Mouse (Mus musculus) hindbrain, embryonic 14.5 days (tissue): Measurements from ENCODE around the gene Ampd1. TPM values are rescaled to one million over a fixed set of nuclear protein-coding genes. Genes with fewer than 3 reads are reported as not detected.

Experiments used
- ATAC-seq: fragments of 200-750 bp; cut with Nextera tagmentation; 2 replicates; pipeline ENCODE4 v1.8.0; 2017; ENCODE audit warnings: moderate number of reproducible peaks, mild to moderate bottlenecking, moderate TSS enrichment, moderate library complexity; ENCODE audit not compliant: low FRiP score
- DNase-seq: peaks from one replicate; pipeline ENCODE4 v3.0.0-alpha.2; 2015; ENCODE audit warnings: low spot score
- H3K27ac ChIP-seq: fragments of 300-500 bp; sonication (generic); 2 replicates; pipeline ENCODE4 v1.5.1; 2014; ENCODE audit warnings: mild to moderate bottlenecking, moderate library complexity
- H3K27me3 ChIP-seq: fragments of 300-500 bp; sonication (generic); 2 replicates; pipeline ENCODE4 v1.6.1; 2014; ENCODE audit warnings: mild to moderate bottlenecking, low read length, mixed read lengths; ENCODE audit not compliant: control insufficient read depth, insufficient read depth
- H3K36me3 ChIP-seq: fragments of 300-500 bp; sonication (generic); replicated peaks from 2 replicates; pipeline ENCODE4 v1.6.1; 2014; ENCODE audit not compliant: control insufficient read depth, insufficient read depth
- H3K4me1 ChIP-seq: fragments of 300-500 bp; sonication (generic); replicated peaks from 2 replicates; pipeline ENCODE4 v1.6.1; 2014; ENCODE audit warnings: antibody characterized with exemption, low read length, mixed read lengths; ENCODE audit not compliant: control insufficient read depth, insufficient read depth
- H3K4me2 ChIP-seq: fragments of 300-500 bp; sonication (generic); replicated peaks from 2 replicates; pipeline ENCODE4 v1.6.1; 2014; ENCODE audit warnings: mild to moderate bottlenecking, moderate library complexity
- H3K4me3 ChIP-seq: fragments of 300-500 bp; sonication (generic); replicated peaks from 2 replicates; pipeline ENCODE4 v1.5.1; 2014; ENCODE audit warnings: mild to moderate bottlenecking, low read length
- H3K9ac ChIP-seq: fragments of 300-500 bp; sonication (generic); 2 replicates; pipeline ENCODE4 v1.6.1; 2014
- H3K9me3 ChIP-seq: fragments of 300-500 bp; sonication (generic); 2 replicates; pipeline ENCODE4 v1.6.1; 2016; ENCODE audit warnings: low read length; ENCODE audit not compliant: control insufficient read depth
- WGBS: fragments of 180-500 bp; shearing (Covaris S2); extraction: QIAGEN DNeasy Blood & Tissue Kit; methylation state at CpG from one replicate; pipeline ENCODE4 v1.1.7; 2014; 5-methylcytosine and 5-hydroxymethylcytosine counted together
- polyA plus RNA-seq: library from polyadenylated mRNA; unstranded; fragments of >200 nt; fragmentation: Nextera tagmentation; extraction: Ambion mirVana; gene quantifications from 2 replicates; pipeline ENCODE4 v1.2.1, GENCODE M21; 2014

The Ampd1 gene
- not detected in 2 replicates for polyA plus RNA-seq

DNA sequence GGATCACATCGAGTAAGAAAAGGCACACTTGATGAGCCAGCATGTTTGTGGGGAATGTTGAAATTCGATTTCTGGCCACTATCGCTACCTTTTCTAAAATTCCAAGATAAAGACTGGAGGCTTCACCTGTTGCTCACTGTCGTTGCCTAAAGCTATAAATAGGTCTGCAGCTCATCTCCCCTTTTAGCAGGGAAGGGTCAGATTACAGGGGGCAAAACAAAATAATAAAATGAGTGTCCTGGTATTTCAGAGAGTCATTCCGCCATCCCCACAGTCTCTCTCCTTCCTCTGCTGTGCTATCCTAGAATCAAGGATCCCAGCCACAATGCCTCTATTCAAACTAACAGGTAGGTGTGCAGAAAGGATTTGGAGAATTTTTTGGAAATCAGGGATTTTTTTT is at the start of gene Ampd1:
TSS of gene Ampd1 (plus strand) at position 244 of the 400 bp plus-strand sequence.
- no peak within 1 kb of the TSS for H3K4me3 ChIP-seq
- H3K36me3 ChIP-seq = peaks cover 7% of the 10 kb centered on the region
- ATAC-seq = no peak
- DNase-seq = no peak
- no peaks in the 10 kb centered on the region for H3K27me3 ChIP-seq
- WGBS = 75% methylated on average over 5 of the region's 5 CpGs
- H3K27ac ChIP-seq = no peak within 1 kb of the TSS
- H3K9me3 ChIP-seq = no peaks in the 10 kb centered on the region
- no peak within 1 kb of the TSS for H3K9ac ChIP-seq
- no peaks in the 10 kb centered on the region for H3K4me1 ChIP-seq
- no peak within 1 kb of the TSS for H3K4me2 ChIP-seq

DNA sequence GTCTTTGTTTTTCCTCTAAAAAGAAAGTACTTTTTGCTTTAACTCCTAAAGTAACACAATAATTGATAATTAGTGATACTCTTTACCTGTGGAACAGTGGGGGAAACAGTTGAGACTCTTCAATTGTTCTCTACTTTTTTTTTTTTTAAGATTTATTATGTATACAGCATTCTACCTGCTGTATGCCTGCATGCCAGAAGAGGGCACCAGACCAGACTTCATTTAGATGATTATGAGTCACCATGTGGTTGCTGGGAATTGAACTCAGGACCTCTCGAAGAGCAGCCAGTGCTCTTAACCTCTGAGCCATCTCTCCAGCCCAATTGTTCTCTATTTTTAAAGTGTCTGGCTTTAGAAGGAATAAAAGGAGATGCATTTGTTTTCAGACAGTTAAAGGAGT is 47.6 kb upstream of the Ampd1 start:
- DNase-seq = no peak
- H3K4me2 ChIP-seq = no peak overlapping the region
- H3K9ac ChIP-seq = no peak overlapping the region
- WGBS = 92% methylated on average over 1 of the region's 1 CpGs
- H3K4me3 ChIP-seq = no peak overlapping the region
- H3K9me3 ChIP-seq = no peaks in the 10 kb centered on the region
- H3K27me3 ChIP-seq = no peaks in the 10 kb centered on the region
- H3K27ac ChIP-seq = no peak overlapping the region
- H3K36me3 ChIP-seq = peaks cover 27% of the 10 kb centered on the region
- H3K4me1 ChIP-seq = peaks cover 12% of the 10 kb centered on the region
- no peak for ATAC-seq

DNA sequence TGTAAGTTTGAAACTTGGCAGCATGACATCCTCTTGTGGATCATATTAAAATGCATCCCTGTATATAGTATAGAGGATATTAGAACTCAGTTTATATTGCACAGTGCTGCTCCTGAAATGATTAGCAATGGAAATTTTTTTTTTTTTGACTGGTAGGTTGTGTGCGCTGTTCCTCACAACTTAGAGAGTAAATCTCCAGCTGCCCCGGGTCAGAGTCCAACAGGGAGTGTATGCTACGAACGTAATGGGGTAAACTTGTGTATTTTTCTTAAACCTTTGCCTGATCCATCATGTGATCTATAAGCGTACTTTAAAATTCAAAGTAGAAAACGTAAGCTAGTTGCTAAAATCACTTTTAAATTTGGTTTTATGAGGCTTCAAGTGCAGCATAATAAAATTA is 33.5 kb upstream of the Ampd1 start:
- Histone ChIP-seq H3K4me3 (no peak overlapping the region), H3K9me3 (no peaks in the 10 kb centered on the region), H3K36me3 (peaks cover 81% of the 10 kb centered on the region), H3K4me1 (no peaks in the 10 kb centered on the region), H3K4me2 (no peak overlapping the region), H3K27me3 (no peaks in the 10 kb centered on the region), H3K27ac (no peak overlapping the region), H3K9ac (no peak overlapping the region)
- DNase-seq (no peak), ATAC-seq (no peak)
- WGBS = 95% methylated on average over 6 of the region's 6 CpGs

DNA sequence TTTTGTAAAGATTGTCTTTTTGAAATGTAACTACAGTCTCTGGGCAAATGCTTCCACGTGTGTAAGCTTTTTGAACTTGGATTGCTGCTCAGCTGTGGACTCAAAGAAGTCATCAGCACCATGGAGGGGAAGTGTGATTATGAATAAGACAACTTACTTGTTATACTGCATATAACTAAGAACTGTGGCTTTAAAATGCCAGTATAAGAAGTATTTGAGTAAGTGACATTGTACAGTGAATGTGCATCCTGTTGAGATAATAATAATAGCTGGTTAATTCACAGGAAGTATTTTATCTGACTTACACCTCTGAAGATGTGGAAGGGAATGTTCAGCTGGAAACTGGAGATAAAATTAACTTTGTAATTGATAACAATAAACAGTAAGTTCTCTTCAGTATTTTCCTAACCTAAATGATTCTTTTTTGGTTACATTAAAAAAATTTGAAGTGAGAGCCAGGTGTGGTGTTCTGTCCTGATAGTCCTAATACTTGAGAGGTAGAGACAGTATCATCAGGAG is 32.9 kb upstream of the Ampd1 start:
- no peak for DNase-seq
- no peak for ATAC-seq
- Histone ChIP-seq H3K4me1 (no peaks in the 10 kb centered on the region), H3K36me3 (peaks cover 86% of the 10 kb centered on the region), H3K27ac (no peak overlapping the region), H3K9ac (no peak overlapping the region), H3K9me3 (no peaks in the 10 kb centered on the region), H3K4me2 (no peak overlapping the region), H3K4me3 (no peak overlapping the region), H3K27me3 (no peaks in the 10 kb centered on the region)
- WGBS = 88% methylated on average over 1 of the region's 1 CpGs

DNA sequence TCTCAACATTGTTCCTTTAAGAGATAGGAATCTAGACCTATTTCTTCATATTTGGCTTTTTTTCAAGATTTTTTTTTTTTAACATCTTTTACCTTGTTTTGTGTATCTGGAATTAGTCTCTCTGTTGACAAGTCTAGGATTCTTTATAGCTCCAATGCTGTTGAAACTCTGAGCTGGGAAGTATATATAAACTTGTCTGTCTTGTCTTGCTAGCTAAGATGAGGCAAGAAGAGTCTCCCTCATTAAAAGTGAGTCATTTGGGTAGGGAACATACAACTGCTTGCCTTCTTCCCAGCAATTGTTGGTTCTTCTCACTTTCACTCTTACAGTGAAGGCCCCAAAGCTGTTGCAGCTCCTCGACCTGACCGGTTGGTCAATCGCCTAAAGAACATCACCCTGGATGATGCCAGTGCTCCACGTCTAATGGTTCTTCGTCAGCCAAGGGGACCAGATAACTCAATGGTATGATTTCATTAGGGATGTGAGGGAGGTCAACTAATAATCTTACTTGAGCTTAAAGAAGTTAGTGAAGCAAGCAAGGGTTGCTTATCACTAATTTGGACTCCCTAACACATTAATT is 17.7 kb upstream of the Ampd1 start:
- Histone ChIP-seq H3K9ac (no peak overlapping the region), H3K36me3 (peaks cover 80% of the 10 kb centered on the region), H3K27ac (no peak overlapping the region), H3K9me3 (no peaks in the 10 kb centered on the region), H3K4me1 (peaks cover 9% of the 10 kb centered on the region), H3K4me3 (no peak overlapping the region), H3K4me2 (no peak overlapping the region), H3K27me3 (no peaks in the 10 kb centered on the region)
- ATAC-seq (no peak), DNase-seq (no peak)
- WGBS = 91% methylated on average over 5 of the region's 5 CpGs

DNA sequence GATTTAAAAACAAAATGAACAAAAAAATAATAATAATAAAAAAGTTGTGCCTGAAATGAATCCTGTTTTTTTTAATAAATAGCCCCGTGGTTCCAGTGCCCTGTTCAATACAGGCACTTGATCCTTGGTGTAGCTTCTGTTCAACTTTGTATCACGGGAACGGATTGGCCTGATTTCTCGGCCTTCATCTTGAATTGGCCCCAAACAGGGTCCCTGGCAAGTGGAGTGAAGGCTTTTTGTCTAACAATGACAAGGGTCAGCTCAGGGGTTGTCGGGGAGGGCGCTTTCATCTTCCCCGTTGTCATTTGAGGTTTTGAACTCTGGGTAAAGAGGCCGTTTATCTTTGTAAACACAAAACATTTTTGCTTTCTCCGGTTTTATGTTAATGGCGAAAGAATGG is 16.1 kb upstream of the Ampd1 start:
- ATAC-seq = peak; percentile 71
- Histone ChIP-seq H3K27ac (peak overlapping the region; percentile 89), H3K4me1 (peaks cover 9% of the 10 kb centered on the region), H3K4me3 (peak overlapping the region; percentile 53), H3K36me3 (peaks cover 80% of the 10 kb centered on the region), H3K27me3 (no peaks in the 10 kb centered on the region), H3K9me3 (no peaks in the 10 kb centered on the region), H3K9ac (peak overlapping the region; percentile 77), H3K4me2 (peak overlapping the region; percentile 67)
- WGBS = 1% methylated on average over 10 of the region's 10 CpGs
- no peak for DNase-seq

DNA sequence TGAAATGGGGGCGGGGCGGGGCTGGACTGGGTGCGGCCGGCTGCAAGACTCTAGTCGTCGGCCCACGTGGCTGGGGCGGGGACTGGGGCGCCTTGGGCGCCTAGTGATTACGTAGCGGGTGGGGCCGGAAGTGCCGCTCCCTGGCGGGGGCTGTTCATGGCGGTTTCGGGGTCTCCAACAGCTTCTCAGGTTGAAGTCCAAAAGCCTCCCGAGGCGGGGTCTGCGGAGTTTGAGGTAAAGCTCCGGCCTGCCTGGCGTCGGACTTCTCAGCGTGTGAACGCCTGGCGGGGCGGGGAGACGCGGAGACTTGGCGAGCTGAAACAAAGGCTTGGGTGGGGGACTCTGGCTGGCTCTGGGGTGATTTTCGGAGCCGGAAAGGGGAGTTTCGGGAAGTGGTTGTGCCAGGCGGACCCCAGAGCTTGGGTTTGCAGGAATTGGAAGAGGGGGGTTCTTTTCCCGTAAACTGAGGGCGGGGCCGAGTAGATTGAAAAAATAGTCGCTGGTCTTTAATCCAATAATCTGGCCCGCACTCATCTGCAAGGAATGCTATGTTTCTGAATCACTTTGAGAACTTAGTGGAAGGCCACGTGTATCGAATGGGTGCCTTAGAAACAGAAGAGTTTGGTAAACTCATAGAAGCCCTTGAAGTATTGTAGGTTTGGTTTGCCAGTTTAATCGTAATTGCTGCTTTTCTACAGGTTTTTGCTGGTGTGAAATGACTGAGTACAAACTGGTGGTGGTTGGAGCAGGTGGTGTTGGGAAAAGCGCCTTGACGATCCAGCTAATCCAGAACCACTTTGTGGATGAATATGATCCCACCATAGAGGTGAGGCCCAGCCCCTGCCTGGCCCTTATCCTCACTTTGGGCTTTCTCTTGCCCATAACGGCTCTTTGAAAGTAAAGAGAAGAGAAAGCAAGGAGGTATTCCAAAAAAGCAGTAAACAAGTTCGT is 15.3 kb upstream of the Ampd1 start, which contains the start of gene Nras:
TSS of gene Nras (plus strand) at position 79 of the 951 bp plus-strand sequence.
- WGBS = 4% methylated on average over 46 of the region's 46 CpGs
- H3K4me2 ChIP-seq = peak within 1 kb of the TSS; percentile 67
- H3K36me3 ChIP-seq = peaks cover 80% of the 10 kb centered on the region
- peak within 1 kb of the TSS; percentile 77 for H3K9ac ChIP-seq
- H3K27me3 ChIP-seq = no peaks in the 10 kb centered on the region
- peaks cover 9% of the 10 kb centered on the region for H3K4me1 ChIP-seq
- ATAC-seq (peak; percentile 99), DNase-seq (peak; percentile 96)
- peak within 1 kb of the TSS; percentile 53 for H3K4me3 ChIP-seq
- H3K27ac ChIP-seq = peak within 1 kb of the TSS; percentile 89
- no peaks in the 10 kb centered on the region for H3K9me3 ChIP-seq

DNA sequence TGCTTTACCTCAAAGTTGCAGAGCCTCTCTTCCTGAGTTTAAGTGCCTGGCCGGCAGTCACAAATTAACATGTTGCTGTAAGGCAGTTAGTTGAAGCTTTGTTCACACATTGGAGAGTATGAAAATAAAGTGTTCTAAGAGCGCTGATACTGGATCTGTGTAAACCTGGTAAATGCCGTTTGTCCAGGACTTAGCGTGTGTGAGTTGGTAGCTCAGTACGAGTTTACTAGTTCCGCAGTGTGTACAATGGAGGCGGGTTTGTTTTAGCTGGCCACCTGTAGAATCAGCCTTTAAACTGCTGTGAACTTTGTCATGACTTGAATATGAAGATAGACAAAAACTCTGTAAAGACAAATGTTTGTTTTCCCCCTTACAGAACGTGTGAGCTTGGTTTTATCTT is 6.9 kb upstream of the Ampd1 start:
- no peak overlapping the region for H3K9ac ChIP-seq
- H3K27ac ChIP-seq = no peak overlapping the region
- no peak overlapping the region for H3K4me3 ChIP-seq
- WGBS = 95% methylated on average over 8 of the region's 8 CpGs
- DNase-seq (no peak), ATAC-seq (no peak)
- H3K36me3 ChIP-seq = peaks cover 70% of the 10 kb centered on the region
- no peaks in the 10 kb centered on the region for H3K9me3 ChIP-seq
- H3K4me2 ChIP-seq = no peak overlapping the region
- H3K4me1 ChIP-seq = no peaks in the 10 kb centered on the region
- no peaks in the 10 kb centered on the region for H3K27me3 ChIP-seq

DNA sequence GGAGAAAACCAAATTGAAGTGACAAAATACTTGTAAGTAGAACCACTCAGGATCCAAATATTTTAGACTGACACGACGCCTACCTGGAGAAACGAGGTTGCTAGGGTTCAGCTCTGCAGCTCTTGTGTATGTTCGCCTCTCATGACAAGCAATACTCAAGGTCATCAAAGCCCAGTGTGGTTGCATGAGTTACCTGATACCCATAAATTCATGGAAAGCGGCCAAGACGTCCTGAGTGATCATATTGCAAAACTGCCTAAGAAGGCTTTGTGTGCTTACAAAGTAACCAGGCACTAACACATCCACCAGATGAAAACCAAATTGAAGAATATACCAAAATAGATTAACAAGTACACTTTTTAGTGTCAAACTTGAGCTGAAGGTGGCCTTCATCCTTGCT is 4.8 kb upstream of the Ampd1 start:
- Histone ChIP-seq H3K4me3 (no peak overlapping the region), H3K36me3 (peaks cover 50% of the 10 kb centered on the region), H3K9ac (no peak overlapping the region), H3K27ac (no peak overlapping the region), H3K4me2 (no peak overlapping the region), H3K4me1 (no peaks in the 10 kb centered on the region), H3K9me3 (no peaks in the 10 kb centered on the region), H3K27me3 (no peaks in the 10 kb centered on the region)
- no peak for DNase-seq
- 92% methylated on average over 6 of the region's 6 CpGs for WGBS
- no peak for ATAC-seq
